Mouse (Mus musculus): Measurements from ENCODE around the gene Dnah11. TPM values are rescaled to one million over a fixed set of nuclear protein-coding genes. Genes with fewer than 3 reads are reported as not detected.

Dnah11 gene
- polyA plus RNA-seq, 1 experiment: not detected

DNA sequence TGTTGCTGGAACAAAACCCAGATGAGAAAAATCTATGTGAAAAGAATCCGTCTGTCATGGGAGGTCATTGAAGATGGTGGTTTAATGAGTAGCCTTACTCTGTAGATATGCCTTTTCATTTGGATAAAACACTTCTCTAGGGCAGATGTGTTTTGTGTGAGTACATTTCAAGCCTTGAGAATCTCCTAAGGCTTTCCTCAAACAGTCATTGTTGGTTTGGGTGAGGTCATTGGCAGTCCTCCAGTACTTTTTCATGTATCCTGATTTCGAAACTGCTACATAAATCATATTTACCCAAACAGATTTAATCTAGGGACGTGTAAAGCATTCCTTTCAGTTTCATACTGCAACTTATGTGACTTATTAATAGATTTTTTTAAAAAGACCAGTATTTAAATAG, 370.5 kb downstream of the Dnah11 start:
- Histone ChIP-seq H3K27ac (ENCODE audit: control insufficient read depth, insufficient read depth, low read depth, low read length, poor library complexity) (no peak overlapping the region), H3K4me1 (ENCODE audit: control insufficient read depth, insufficient read depth, low read length) (peaks cover 5% of the 10 kb centered on the region), H3K4me3 (replicated peaks; ENCODE audit: control insufficient read depth, low read depth, low read length) (no peak overlapping the region)
- TF ChIP-seq CTCF (IDR thresholded peaks at IDR 0.05; ENCODE audit: control insufficient read depth, insufficient read depth, low read length) (no peak), POLR2A (IDR thresholded peaks at IDR 0.05; ENCODE audit: borderline replicate concordance, control insufficient read depth, low read depth, low read length) (no peak)
- 17% methylated on average over 3 of the region's 3 CpGs for WGBS

Other genes starting within 250 kb of the Dnah11 start
- 4.7 and 11.0 TPM in 2 replicates for gene Sp4, start 102.4 kb upstream of the Dnah11 start, polyA plus RNA-seq (2011; ENCODE audit: insufficient read depth, insufficient read length, low replicate concordance, missing spikeins)